Mouse (Mus musculus): Measurements from ENCODE around the gene Cers6.

Gene Cers6

DNA sequence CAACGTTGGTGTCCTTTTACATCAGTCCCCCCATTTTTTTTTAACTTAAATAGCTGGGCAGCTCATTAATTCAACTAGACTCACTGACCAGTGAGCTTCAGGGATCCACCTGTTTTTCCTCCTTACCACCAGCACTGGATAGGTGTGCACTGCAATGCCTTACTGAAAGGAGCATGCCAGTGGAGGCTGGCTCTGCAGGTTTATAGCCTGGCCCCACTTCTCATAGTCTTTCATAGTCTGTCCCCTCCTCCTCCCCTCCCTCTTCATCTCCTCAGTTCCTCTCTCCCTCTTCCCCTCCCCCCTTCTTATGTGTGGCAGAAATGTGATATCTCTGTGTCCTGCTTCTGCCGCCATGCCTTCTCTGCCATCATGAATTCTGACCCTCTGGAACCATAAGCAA lies 112.5 kb downstream of the Cers6 start:
- no peak for DNase-seq

DNA sequence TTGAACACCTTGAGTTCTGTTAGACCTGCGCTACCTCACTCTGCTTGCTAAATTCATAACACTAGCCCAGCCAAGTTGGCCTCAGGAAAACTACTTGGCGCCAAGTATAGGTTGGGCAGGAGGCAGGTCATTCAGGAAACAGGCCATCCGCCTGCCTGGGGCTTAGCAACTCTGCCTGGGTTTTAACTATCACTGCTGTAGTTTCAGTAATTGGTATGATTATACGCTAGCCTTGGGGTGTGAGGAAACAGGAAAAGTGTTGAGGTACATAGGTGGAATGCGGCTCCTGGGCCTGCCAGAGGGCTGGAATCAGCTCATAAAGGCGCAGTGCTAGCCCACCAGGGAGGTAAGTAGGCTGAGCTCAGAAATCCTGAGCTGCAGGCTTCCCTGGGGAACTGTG lies 114.0 kb downstream of the Cers6 start:
- no peak for DNase-seq

DNA sequence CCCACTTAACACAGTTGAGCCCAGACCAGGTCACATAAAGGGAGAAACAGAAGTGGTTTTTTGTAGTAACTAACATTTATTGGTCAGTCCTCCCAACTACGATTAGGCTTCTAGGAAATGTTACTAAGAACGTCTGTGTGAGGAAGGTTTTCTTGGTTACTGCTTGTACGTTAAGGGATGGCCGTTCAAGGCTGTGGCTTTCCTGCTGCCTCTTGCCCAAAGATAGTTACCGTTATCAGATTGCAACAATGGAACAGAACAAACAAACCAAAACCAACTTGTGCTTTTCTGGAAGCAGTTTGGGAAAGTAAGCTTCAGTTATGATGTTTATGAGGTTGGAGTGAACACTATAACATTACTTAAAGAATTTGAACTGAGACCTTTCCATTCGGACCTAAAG lies 114.5 kb downstream of the Cers6 start:
- DNase-seq, result no peak

DNA sequence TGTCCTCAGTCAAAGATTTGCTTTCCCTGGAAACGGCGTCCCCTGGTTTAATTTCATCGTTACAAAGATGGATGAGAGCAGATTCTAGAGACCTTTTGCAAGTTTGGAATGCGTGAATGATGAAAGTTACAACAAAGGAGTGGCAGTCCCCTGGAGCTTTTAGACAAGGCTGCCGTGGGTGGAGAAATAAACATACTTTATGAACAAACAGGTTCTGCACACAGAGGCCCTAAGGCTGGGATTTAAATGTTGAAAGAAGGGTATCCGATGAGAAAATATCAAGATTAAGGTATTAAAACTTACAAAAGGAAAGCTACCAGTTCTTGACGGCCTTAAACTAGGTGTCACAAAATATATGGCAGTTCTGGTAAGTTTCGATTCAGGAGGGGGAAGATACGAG lies 117.0 kb downstream of the Cers6 start:
- DNase-seq, result no peak

DNA sequence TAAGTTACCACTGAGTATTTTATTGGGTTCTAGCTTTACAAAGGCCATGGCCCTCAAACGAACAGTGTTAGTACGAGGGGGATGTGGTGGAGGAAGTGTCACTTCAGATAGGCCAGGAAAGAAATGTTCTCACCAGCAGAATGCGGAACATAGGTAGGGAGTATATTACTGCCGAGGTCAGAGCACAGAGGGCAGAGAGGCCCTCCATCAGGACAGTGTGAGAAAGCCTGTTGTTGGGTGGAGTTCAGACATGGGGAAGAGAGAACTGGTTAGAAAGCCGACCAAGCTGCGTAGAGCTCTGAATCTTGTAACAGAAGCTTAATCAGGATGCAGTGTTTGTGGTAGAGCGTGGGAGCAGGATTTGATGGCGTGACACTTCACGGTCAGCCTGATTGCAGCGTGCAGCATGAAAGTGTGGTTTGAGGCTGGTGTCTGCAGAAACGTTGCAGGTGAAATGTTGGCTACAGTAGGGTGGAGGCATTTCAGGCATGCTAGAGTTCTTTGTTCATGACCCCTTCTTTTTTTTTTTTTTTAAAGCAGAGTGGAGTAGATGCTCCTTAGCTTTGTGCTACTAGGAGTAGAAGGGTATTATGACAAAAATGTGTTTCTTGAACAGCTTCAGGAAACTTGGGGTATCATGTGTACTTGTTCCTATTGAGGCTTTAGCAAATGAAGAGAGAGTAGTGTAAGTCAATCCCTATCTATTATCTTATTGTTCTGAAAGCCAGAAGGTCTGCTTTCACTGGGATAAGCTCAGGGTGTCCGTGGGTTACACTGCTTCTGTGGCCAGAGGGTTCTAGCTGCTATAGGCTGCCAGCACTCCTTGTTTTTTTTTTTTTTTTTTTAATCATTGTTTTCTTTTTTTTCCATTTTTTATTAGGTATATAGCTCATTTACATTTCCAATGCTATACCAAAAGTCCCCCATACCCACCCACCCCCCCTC lies 117.7 kb downstream of the Cers6 start:
- DNase-seq, result no peak

DNA sequence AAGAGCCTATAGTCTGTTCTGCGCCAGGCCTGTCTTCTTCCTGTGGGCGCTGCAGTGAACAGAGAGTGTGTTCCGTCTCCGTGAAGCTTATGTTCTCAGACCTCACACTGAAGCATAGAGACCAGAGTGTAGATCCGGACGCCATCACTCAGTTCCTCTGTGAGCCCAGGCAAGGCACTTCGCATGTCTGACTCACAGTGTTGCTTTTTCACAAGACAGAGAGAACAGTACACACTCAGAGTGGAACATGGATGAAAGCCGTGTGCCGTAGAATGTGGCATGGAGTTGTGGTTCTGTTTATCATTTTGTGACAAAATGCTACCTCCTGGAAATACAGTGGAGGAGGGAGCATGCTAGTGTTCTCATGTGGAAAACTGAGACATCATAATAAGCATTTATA lies 120.1 kb downstream of the Cers6 start:
- no peak for DNase-seq

DNA sequence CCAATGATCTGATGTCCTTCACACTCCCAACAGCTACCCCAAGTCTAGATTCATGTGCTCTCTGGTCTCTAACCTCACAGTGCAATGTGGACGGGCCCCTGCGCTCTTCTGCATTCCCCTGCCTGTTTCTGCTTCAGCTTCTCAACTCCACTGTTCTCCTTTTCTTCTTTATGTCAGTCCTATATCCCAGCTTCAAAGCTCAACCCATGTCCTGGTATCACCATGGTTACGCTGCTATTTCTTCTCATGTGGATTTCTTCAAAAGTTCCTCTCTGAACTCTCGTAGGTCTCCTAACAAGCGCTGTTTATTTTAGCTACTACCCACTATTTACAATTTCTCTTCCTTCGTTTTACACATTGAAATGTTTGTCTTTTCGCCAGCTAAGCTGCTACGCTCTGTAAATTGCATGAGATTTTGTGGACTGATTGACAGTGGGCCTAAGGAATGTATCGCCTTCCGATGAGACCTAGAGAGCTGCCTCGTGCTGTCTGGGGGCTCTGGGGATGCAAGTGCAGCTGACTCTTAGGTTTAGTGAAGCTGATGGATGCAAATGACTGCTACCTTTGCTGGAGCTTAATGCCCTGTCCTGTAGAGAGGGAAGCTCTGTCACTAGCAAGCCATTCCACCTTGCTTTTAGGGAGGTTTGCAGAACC lies 120.6 kb downstream of the Cers6 start:
- no peak for DNase-seq

DNA sequence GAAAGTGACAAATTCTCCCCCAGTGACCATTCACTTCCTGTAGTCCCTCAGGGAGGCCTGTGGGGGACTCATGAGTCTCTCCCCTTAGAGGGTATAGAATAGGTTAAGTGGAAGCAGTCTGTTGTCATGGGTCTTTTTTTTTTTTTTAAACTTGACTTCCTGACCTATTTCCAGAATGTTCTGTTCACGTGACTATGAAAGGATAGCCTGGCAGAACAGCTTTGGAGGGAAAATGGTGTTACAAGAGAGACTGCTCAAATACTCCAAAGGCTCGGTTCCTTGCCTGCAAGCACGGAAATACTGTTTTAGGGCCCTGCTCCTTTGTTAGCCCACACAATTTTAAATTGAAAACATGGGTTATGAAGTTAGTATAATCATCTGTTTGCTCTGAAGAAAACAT lies 121.7 kb downstream of the Cers6 start:
- no peak for DNase-seq

DNA sequence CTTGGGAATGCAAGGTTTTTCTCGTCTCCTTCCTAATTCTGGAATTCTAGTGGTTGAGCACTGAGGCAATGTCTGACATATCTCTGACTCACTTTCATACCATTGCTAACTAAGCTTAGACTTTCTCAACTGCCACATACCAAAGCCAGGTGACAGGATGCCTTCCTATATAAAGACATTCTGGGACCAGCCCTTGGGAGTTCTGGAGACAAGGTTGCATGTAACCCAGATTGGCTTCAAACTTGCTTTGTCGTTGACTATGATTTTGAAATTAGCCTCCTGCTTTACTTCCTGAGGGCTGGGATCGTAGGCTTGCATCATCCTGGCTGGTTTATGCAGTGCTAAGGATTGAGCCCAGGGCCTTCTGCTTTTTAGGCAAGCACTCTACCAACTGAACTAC lies 122.2 kb downstream of the Cers6 start:
- DNase-seq, result no peak

DNA sequence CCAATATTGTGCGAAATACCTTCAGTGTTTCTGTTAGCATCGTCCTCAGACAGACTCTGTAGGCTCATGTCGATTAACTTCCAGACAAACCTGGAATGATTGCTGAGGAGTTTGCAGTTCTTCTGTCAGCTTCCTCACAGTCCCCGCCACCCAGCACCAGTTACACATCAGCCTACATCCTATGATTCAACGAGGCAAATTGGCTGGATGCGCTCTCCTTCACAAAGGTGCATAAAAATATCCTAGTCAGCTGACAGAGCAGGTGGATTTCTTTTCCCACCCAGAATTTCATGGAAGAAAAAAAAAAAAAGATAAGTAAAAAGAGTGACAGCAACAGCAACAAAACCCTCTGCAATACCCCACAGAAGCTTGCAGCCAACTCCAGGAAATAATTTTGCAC lies 127.9 kb downstream of the Cers6 start:
- DNase-seq, result no peak

DNA sequence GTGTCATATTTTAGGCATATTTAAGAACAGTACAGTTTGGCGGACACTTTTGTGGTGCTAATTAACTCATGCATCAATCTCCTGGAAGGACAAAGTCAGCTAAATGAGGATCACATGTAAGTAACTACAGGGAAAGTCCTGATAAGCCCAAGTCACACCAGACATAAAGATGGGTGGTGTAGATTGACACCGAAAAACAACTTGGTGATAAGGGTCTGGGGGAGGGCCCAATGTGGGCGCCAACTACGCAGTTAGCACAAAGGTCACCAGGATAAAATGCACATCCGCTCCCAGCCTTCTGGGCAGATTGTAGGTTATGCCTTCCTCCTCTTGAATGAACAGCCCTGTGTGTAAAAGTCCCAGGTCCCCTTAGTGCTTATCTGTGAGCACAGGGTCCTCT lies 131.4 kb downstream of the Cers6 start:
- DNase-seq, result no peak

DNA sequence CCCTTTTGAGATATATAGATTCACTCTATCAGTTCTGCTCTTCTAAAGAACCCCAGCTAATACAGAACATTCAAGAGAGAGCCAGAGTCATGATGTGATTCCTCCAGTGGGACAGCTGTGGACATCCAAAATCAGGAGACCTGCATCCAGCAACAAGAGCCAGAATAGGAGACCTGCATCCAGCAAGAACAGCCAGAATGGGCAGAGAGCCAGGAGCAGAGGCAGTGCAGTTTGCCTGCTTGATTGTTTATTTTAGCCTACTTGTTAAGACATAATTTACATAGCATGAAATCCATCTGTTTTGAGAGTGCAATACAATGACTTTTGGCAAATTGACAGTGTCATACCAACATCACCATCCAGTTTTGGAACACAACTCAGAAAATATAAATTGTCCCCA lies 133.2 kb downstream of the Cers6 start:
- no peak for DNase-seq

DNA sequence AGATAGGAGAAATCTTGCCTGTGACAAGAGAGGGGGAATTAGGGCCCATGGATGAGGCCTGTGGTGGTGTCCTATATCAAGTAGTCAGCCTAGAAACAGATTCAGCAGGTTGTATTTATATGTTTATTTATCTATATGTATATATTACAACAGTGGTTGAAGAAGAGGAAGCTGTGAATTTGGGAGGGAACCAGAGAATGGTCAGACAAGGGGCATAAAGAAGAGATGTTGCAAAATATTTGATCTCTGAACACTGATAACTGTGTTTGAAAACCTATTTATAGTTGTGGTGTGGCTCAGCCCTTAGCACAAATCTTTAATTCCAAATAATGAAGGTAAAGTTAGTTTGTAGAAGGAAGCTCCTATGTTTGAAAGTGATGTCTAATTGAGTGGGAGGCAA lies 134.5 kb downstream of the Cers6 start:
- DNase-seq, result no peak

DNA sequence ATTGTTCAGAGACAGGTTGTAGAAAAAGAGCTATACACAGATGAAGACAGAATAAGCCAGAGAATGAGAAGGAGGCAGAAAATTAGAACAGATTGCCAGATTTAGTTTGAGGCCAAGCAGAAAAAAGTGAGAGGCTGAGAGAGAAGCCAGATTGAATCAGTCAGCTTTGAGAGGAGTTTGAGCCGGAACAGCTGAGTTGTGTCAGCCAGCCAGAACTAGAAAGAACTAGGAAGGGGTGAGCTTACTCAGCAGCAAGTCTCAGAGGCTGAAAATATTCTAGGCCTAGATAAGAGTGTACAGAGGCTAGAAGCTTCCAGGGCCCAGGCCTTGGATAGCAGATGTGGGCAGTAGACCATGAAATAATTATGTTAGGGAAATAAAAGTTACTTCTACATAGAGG lies 135.0 kb downstream of the Cers6 start:
- DNase-seq, result no peak

DNA sequence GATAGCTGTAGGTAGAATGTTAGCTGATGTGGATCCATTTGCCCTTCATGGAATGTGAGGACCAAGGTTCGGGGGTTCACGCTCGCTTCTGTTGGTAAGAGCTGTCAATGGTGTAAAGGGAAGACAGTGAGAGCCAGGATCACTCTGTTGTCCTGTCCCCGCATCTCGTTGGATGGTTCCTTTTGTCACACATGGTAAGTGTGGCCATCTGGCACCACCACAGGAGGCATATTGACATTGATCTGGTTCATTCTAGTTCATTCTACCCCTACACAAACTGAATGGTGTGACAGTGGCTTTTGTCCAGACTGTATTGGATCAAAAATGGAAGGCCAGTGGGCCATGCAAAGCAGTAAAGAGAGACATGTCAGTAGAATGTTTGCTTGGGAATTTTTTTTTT lies 142.8 kb downstream of the Cers6 start:
- no peak for DNase-seq

DNA sequence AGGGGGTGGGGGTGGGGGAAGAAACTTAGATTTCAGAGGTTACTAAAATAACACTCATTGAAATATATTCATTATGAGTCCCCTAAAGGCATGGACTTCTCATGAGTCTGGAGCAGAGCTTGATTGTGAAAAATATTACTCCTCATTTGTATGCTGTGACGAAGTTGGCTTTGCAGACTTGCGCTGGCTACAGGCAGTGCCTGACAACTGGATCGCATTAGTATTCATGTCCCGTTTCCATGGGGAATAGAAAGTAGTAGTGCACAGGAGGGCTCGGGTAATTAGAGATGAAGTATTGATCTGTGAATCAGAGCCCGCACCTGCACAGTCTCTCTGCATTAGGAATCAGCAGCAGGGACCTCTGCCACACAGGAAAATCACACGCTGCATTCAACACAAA lies 150.2 kb downstream of the Cers6 start:
- no peak for DNase-seq

DNA sequence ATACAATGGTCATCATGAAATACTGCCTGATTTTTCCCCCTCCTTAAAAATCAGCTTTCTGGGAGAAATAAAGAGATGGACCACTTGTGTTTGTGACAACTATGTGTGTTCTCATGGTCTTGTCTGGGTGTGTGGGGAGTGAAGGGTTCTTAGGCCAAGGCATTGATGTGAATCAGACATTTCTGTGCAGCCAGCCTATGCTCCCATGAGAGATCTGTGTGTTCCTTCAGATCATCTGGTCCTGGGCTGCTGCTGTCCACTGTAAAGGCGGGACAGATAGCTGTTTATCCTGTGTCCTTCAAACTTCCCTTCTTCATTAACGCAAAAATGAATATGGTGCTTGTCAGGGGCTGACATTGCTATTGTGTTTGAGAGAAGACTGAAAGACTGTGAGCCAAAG lies 150.6 kb downstream of the Cers6 start:
- no peak for DNase-seq

DNA sequence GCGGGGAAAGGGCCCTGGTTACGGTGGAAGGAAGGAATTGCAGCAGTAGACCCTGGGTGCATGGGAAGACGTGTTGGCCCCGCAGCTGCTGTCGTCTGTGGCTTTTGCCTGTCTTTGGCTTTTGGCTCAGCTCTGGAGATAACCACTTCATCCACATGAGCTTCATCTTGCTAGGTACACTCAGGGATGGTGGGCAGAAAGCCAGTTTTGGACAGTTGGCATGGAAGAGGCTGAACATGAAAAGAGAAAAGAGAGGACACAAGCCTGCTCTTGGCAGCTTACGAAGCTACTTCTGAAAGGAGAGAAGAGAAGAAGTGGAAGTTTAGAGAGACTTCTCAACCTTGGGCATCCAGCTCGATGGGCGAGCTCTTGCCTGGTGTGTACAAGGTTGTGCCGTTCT lies 153.0 kb downstream of the Cers6 start:
- DNase-seq, result no peak

DNA sequence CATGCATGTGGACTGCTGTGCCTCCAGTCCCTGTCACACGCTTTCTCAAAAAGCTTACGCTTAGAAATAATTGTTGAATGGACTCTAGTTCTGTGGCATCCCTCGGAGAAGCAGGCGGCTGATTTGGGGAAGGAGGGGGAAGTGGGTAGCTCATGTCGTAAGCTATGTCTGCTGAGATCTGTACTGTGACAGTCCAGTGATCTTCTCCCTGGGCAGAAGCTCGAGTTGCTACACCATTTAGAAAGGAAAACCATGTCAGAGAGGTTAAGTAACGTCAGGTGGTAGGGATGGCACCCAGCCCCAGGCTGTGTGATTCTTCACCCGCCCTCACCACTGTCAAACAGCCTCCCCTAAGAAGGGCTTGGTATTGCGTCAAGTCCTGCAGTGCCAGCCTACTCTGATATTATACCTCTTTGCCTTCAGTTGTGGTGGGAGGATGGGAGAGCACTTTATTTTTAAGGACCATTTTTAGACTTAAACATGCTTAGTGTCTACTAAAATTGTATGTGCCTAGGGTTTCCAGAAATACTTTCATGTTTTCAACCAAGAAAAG lies 154.0 kb downstream of the Cers6 start:
- DNase-seq, result no peak

DNA sequence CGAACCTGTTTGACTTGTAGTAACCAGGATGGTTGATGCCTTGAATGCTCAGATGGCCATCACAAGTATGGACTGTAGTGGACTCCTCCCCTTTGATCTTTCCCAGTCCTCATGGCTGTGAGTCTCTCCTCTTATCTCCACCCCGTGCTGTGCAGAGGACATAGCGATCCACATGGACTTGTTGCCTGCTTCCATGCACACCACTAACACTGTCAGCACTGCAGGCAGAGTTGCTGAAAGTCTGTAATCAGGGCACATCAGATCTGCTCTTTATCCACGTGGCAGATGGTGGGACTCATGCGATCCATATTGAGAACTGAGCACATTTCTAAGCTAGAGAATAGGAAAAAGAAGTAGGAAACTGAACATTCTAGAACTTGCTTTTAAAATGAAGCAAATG lies 154.6 kb downstream of the Cers6 start:
- no peak for DNase-seq

DNA sequence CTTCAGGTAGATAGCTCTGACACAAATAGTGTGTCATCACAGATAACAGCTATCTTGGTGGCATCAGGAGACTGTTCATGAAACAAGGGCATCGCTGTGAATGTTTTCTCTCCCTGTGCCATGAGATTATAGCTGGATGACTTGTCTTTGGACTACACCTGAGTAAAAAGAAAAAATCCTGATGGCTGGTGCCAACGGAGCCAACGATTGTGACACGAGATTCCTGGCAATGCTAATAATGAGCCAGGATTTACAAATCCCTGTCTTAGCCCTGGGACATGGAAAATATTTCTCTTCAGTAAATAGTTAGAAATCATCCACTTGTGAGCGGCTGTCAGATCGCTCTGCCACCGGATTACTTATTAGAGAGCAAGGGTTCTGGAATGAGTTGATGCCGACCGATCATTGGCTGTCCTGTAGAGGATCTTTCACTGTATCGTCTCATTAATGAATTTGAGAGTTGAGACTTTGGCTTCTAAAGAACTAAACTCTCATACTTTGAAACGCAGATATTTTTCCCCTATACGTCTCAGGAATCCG lies 157.9 kb downstream of the Cers6 start:
- peak; percentile 78 for DNase-seq

DNA sequence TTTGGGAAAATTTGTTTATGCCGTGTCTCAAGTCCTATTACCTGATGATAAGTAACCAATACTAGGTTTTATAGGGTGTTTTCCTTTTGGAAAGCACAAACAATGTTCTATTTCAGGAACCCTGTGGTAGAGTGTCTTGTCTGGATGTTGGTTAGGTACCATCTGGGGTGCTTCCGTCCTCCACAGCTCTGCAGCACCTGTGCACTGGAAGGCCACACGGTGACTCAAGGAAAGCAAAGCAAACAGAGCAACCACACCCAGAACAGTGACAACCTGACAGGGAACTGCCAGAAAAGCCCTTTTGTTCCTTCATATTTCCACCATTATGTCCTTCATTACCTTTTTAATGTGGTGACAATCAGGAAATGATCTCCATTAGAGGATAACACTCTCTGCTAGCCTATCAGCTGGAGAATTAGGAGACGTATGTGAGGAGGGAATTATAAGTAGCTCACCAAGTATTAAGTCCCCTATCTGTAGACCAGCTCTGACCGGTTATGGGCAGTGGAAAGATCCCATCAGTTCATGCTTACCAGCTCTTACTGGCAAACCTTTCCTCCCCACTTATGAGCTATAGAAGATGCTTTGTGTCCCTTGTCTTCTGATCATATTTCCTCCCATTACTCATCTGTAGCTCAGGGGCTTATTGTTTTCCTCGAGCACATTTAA lies 158.7 kb downstream of the Cers6 start:
- DNase-seq, result no peak

DNA sequence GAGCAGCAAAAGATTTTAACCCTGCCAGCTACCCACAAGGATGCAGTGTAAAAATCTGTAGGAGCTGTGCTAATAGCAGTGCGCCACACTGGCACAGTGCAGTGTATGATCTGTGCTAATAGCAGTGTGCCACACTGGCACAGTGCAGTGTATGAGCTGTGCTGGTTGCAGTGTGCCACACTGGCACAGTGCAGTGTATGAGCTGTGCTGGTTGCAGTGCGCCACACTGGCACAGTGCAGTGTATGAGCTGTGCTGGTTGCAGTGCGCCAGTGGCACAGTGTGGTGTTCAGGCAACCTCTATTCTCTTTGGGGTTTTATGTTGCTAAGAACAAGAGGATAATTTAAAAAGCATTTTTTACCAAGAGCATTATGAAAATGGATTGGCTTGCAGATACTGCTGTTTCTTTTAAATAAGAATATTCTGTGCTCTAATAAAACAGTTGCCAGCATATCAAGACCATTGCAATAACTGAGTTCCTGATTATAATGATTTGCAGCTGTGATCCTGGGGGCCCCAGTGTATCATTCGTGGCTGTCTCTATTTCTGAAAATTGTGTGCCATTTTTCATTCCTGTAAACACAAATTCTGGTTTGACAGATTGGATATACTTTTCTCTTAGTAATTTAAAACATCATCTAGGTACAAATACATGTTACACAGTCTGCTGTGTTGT lies 159.5 kb downstream of the Cers6 start:
- no peak for DNase-seq

Measured in kidney, adult 9 months (tissue).